Mouse (Mus musculus): ENCODE measurements around the gene Bms1.

DNA sequence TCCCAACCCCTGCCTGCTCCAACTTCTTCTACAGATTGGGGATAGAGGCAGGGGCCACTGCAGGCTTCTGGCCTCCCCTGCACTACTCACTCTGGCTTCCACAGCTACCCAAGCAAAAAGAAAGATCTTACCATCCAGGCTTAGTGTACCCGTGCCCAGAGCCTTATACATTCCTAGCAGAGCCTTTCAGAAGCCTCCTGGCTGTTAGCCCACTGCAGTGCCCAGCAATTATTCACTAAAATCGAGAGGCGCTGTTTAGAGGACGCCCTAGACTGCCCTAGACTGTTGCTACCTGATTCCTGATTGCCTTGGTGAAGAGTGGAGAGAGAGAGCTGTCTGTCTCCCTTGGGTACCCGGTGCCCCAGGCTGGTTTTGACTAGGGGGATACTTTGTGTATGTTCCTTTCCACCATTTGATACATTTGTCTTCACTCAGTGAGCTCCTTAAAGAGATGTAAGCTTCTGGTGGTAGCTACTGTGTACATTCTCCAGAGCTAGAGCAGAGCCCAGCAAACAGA, 83.3 kb downstream of the Bms1 start:
- TF ChIP-seq CTCF (IDR thresholded peaks at IDR 0.05; ENCODE audit: low read depth) (no peak), EP300 (IDR thresholded peaks at IDR 0.05; ENCODE audit: low read depth) (no peak)

Measured in heart, postnatal 0 days (tissue).